Mouse (Mus musculus): ENCODE measurements at regions not wholly inside any gene's neighbourhood (a gene's known extent, or its start where the extent isn't known, plus 50 kb on each side); places are given as distances from the start of the nearest gene placed in this dataset.

DNA sequence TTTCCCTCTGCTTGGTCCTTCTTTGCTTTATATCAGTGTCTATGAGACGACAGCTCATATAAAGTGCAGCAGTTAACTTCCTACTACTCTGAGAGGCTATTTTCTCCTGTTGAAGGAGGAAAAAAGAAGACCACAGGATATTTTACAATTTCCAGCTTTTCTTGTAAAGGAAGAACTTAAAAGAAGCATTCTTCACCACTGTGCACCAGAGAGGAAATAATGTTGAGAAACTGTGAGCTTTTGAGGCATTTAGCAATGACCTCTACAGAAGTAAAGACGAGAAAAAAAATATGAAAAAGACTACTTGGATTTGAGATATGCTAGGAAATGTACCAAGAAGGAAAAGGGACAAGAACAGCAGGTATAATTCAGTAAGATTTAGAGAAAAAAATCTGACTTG, 134.5 kb downstream of the Kcnj2 start:
- TF ChIP-seq POLR2A (IDR thresholded peaks at IDR 0.05; ENCODE audit: insufficient read depth, low read depth, low read length) (no peak), CTCF (IDR thresholded peaks at IDR 0.05; ENCODE audit: insufficient read depth, low read depth, low read length) (no peak)
